Mouse (Mus musculus) frontal cortex, postnatal 10 days (tissue): ENCODE data around the gene Qsox1.

Experiments
- DNase-seq, 2 experiments: peaks; one replicate each; pipeline ENCODE4 v3.0.0; 2022; ENCODE audit warnings: low spot score in 2 of 2, mixed read lengths in 1 of 2

Gene Qsox1

GRCm38 (mm10) chr1:155747011-155747410 is 65.7 kb downstream of the Qsox1 start:
- DNase-seq: no peak

GRCm38 (mm10) chr1:155742411-155743363 is 70.0 kb downstream of the Qsox1 start:
- DNase-seq: no peak

DNA sequence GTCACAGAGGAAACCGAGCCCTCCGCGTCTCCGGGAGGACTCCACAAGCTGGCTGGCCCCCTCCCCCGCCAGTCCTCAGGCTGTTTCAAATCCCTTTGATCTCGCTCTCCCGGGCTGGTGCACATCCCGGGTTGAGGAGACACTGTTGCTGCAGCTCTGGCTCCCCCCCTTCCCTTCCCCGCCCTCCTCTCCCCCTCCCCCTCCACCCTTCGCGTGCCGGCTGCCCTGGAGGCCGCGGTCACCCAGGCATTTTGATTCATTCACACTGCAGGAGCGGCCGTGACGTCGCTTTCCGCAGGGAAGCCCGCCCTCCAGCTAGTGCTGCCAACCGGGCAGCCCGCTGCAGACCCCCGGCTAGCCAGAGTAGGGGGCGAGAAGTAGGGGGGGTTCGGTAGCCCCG is 70.7 kb downstream of the Qsox1 start:
- peak in 1 of 2 experiments; percentile 11 for DNase-seq

DNA sequence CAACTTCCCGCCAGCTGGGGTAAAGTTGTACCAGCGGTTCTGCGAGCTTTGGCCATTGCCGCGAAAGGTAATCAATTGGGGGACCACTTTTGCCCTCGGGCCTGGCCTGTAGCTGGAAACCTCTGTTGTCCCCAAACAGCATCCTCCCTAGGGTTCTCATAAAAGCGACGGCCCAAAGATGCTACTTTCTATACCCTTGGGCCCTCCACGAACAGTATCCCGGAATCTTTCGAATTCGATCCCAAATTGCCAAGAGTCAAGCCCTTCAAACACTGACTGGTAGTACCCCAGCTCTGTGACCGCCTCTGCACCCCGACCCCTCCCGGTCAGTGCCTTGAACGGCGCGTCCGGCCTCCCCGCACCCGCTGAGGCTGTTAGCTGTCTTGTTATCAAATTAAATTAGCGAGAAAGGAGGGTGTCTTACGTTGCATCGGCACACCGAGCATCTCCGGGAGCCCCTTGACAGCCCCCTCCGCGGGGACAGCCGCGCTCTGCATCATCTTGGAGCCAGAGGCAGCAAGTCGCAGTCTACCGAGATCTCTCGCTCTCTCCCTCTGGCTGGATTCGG is 71.2 kb downstream of the Qsox1 start:
- DNase-seq: no peak

GRCm38 (mm10) chr1:155740622-155741377 is 71.9 kb downstream of the Qsox1 start:
- DNase-seq: no peak

GRCm38 (mm10) chr1:155737809-155738383 is 74.8 kb downstream of the Qsox1 start:
- DNase-seq: no peak

GRCm38 (mm10) chr1:155737017-155737808 is 75.5 kb downstream of the Qsox1 start:
- DNase-seq: no peak

DNA sequence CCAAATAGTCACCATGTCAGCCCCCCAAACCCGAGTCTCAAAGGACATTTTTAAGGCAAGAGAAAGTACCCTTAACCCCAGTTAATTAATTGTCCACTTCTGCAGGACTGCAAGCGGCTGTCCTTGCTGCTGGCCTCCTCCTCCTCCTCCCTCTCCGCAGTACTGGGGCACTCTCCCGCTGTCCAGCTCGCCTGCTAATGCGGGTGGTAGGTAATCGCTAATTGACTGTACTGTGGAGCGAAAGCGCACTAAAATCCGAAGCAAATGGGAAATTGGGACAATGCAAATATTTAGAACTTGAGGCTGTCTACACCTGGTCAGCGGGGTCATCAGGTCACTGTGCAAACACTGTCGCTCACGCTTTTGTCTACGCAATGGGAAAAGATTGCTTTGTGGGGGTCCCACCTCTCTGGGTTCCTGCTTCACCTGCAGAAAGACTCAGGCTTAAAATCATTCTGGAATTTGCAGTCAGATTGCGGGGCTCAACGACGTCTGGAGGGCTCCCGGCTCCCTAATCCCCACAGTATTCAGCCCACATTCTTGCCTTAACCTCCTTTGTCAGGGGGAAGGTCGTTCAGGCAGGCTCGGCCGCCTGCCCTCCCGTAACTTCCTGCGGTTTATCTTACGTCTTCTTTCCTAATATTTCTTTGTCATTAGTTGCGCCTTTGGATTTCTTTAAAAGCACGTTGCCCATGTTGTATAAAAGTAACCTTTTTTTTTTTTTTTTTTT is 76.4 kb downstream of the Qsox1 start:
- DNase-seq: no peak

GRCm38 (mm10) chr1:155731156-155731555 is 81.5 kb downstream of the Qsox1 start:
- DNase-seq: no peak

DNA sequence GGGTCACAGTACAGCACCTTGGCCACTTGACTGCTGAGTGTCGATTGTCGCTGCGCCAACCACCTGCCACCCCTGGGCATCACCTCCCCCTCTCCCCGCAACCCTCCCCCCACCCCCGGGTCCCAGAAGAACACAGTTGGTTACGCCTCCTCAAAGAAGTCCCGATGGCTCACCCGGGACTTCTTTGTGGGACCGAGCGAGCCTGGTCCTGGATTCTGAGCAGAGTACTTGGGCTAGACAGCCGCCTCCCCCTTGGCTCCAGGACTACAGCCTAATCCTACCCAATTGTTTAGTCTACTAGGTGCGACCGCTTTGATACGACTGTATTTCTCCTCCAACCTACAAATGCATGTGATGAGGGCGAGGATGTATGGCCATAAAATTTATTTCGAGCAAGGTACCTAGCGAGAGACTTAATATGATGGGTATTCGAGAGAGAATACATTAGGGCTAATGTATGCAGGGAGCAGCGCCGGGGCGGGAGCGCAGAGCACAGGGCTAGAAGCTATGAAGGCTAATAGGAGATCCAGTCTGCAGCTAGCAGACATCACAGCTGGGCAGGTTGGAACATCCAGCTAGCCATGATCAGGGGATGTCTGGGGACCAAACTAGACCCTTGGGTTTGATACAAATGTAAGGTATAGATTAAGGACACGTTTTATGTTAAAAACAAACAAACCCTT is 83.4 kb downstream of the Qsox1 start:
- no peak for DNase-seq

GRCm38 (mm10) chr1:155727830-155728229 is 84.9 kb downstream of the Qsox1 start:
- no peak for DNase-seq
